Mouse (Mus musculus): Measurements from ENCODE around the gene Ttc9b.

- TF ChIP-seq CTCF (IDR thresholded peaks at IDR 0.05) (no peak), EP300 (IDR thresholded peaks at IDR 0.05) (no peak)
Measured at GRCm38 (mm10) chr7:27649723-27650122, 4.0 kb upstream of the Ttc9b start.

All from lung, postnatal 0 days (tissue).